Mouse (Mus musculus): Measurements from ENCODE around the gene Rassf3. TPM values are rescaled to one million over a fixed set of nuclear protein-coding genes. Genes with fewer than 3 reads are reported as not detected.

The Rassf3 gene
- polyA plus RNA-seq, 1 experiment from 2014 or later = 14.8 TPM

- Histone ChIP-seq H3K27me3 (ENCODE audit: insufficient read depth, low read length) (no peaks in the 10 kb centered on the region), H3K27ac (ENCODE audit: low read length) (peak overlapping the region; percentile 71), H3K4me1 (ENCODE audit: insufficient read depth, low read length) (peaks cover 39% of the 10 kb centered on the region), H3K9me3 (ENCODE audit: low read length) (no peaks in the 10 kb centered on the region), H3K9ac (replicated peaks; ENCODE audit: low read length) (peak overlapping the region; percentile 66), H3K4me3 (ENCODE audit: low read length) (peak overlapping the region; percentile 46), H3K36me3 (ENCODE audit: insufficient read depth, low read length) (no peaks in the 10 kb centered on the region), H3K4me2 (replicated peaks; ENCODE audit: low read depth, low read length) (peak overlapping the region; percentile 74)
- peak; percentile 71 for ATAC-seq (ENCODE audit: low FRiP score, low TSS enrichment)
- WGBS = 25% methylated on average over 35 of the region's 35 CpGs
These were observed 29.1 kb upstream of the Rassf3 start for GRCm38 (mm10) chr10:121504973-121505911.

- Histone ChIP-seq H3K36me3 (ENCODE audit: insufficient read depth, low read length) (no peaks in the 10 kb centered on the region), H3K27me3 (ENCODE audit: insufficient read depth, low read length) (no peaks in the 10 kb centered on the region), H3K9me3 (ENCODE audit: low read length) (no peaks in the 10 kb centered on the region), H3K4me3 (ENCODE audit: low read length) (no peak overlapping the region), H3K9ac (replicated peaks; ENCODE audit: low read length) (no peak overlapping the region), H3K4me2 (replicated peaks; ENCODE audit: low read depth, low read length) (no peak overlapping the region), H3K27ac (ENCODE audit: low read length) (no peak overlapping the region), H3K4me1 (ENCODE audit: insufficient read depth, low read length) (peaks cover 31% of the 10 kb centered on the region)
- ATAC-seq (ENCODE audit: low FRiP score, low TSS enrichment) = no peak
- WGBS = 79% methylated on average over 5 of the region's 5 CpGs
These were observed 25.0 kb upstream of the Rassf3 start for GRCm38 (mm10) chr10:121501160-121501559.

- Histone ChIP-seq H3K4me2 (replicated peaks; ENCODE audit: low read depth, low read length) (no peak overlapping the region), H3K36me3 (ENCODE audit: insufficient read depth, low read length) (no peaks in the 10 kb centered on the region), H3K9ac (replicated peaks; ENCODE audit: low read length) (no peak overlapping the region), H3K27ac (ENCODE audit: low read length) (no peak overlapping the region), H3K9me3 (ENCODE audit: low read length) (no peaks in the 10 kb centered on the region), H3K27me3 (ENCODE audit: insufficient read depth, low read length) (no peaks in the 10 kb centered on the region), H3K4me3 (ENCODE audit: low read length) (no peak overlapping the region), H3K4me1 (ENCODE audit: insufficient read depth, low read length) (peaks cover 21% of the 10 kb centered on the region)
- WGBS = 39% methylated on average over 5 of the region's 5 CpGs
- no peak for ATAC-seq (ENCODE audit: low FRiP score, low TSS enrichment)
These were observed 23.9 kb upstream of the Rassf3 start for GRCm38 (mm10) chr10:121500034-121500433.

GRCm38 (mm10) chr10:121499063-121499462, 22.9 kb upstream of the Rassf3 start:
- no peaks in the 10 kb centered on the region for H3K27me3 ChIP-seq (ENCODE audit: insufficient read depth, low read length)
- H3K9ac ChIP-seq (replicated peaks; ENCODE audit: low read length) = no peak overlapping the region
- H3K4me1 ChIP-seq (ENCODE audit: insufficient read depth, low read length) = peaks cover 14% of the 10 kb centered on the region; the same call in 1 of the 2 replicates
- H3K4me3 ChIP-seq (ENCODE audit: low read length) = no peak overlapping the region
- no peak overlapping the region for H3K27ac ChIP-seq (ENCODE audit: low read length)
- 54% methylated on average over 2 of the region's 2 CpGs for WGBS
- no peaks in the 10 kb centered on the region for H3K36me3 ChIP-seq (ENCODE audit: insufficient read depth, low read length)
- H3K4me2 ChIP-seq (replicated peaks; ENCODE audit: low read depth, low read length) = no peak overlapping the region
- no peak for ATAC-seq (ENCODE audit: low FRiP score, low TSS enrichment)
- no peaks in the 10 kb centered on the region for H3K9me3 ChIP-seq (ENCODE audit: low read length)

GRCm38 (mm10) chr10:121498481-121498904, 22.3 kb upstream of the Rassf3 start:
- H3K36me3 ChIP-seq (ENCODE audit: insufficient read depth, low read length) = no peaks in the 10 kb centered on the region
- H3K4me3 ChIP-seq (ENCODE audit: low read length) = no peak overlapping the region
- H3K9me3 ChIP-seq (ENCODE audit: low read length) = no peaks in the 10 kb centered on the region
- no peak overlapping the region for H3K4me2 ChIP-seq (replicated peaks; ENCODE audit: low read depth, low read length)
- ATAC-seq (ENCODE audit: low FRiP score, low TSS enrichment) = 0 out of 2 replicates have a peak, but pooled peaks have one; percentile 8
- peak overlapping the region; percentile 79 for H3K27ac ChIP-seq (ENCODE audit: low read length)
- H3K4me1 ChIP-seq (ENCODE audit: insufficient read depth, low read length) = peaks cover 14% of the 10 kb centered on the region; the same call in 1 of the 2 replicates
- WGBS = 63% methylated on average over 8 of the region's 8 CpGs
- 0 out of 2 replicates have a peak overlapping the region, but pooled peaks have one; percentile 9 for H3K9ac ChIP-seq (replicated peaks; ENCODE audit: low read length)
- H3K27me3 ChIP-seq (ENCODE audit: insufficient read depth, low read length) = no peaks in the 10 kb centered on the region

- Histone ChIP-seq H3K9ac (replicated peaks; ENCODE audit: low read length) (no peak overlapping the region), H3K27me3 (ENCODE audit: insufficient read depth, low read length) (no peaks in the 10 kb centered on the region), H3K36me3 (ENCODE audit: insufficient read depth, low read length) (no peaks in the 10 kb centered on the region), H3K27ac (ENCODE audit: low read length) (peak overlapping the region; percentile 79), H3K9me3 (ENCODE audit: low read length) (no peaks in the 10 kb centered on the region), H3K4me1 (ENCODE audit: insufficient read depth, low read length) (peaks cover 14% of the 10 kb centered on the region; the same call in 1 of the 2 replicates), H3K4me2 (replicated peaks; ENCODE audit: low read depth, low read length) (no peak overlapping the region), H3K4me3 (ENCODE audit: low read length) (no peak overlapping the region)
- WGBS = 64% methylated on average over 7 of the region's 7 CpGs
- no peak for ATAC-seq (ENCODE audit: low FRiP score, low TSS enrichment)
These were observed 21.8 kb upstream of the Rassf3 start for GRCm38 (mm10) chr10:121497968-121498367.

- no peak overlapping the region for H3K4me2 ChIP-seq (replicated peaks; ENCODE audit: low read depth, low read length)
- no peak overlapping the region for H3K4me3 ChIP-seq (ENCODE audit: low read length)
- no peak overlapping the region for H3K9ac ChIP-seq (replicated peaks; ENCODE audit: low read length)
- H3K27me3 ChIP-seq (ENCODE audit: insufficient read depth, low read length) = no peaks in the 10 kb centered on the region
- no peaks in the 10 kb centered on the region for H3K36me3 ChIP-seq (ENCODE audit: insufficient read depth, low read length)
- H3K27ac ChIP-seq (ENCODE audit: low read length) = no peak overlapping the region
- H3K9me3 ChIP-seq (ENCODE audit: low read length) = no peaks in the 10 kb centered on the region
- 50% methylated on average over 7 of the region's 7 CpGs for WGBS
- peaks cover 14% of the 10 kb centered on the region; the same call in 1 of the 2 replicates for H3K4me1 ChIP-seq (ENCODE audit: insufficient read depth, low read length)
- ATAC-seq (ENCODE audit: low FRiP score, low TSS enrichment) = no peak
These were observed 20.5 kb upstream of the Rassf3 start for GRCm38 (mm10) chr10:121496616-121497015.

GRCm38 (mm10) chr10:121494163-121494425, 17.9 kb upstream of the Rassf3 start:
- ATAC-seq (ENCODE audit: low FRiP score, low TSS enrichment) = no peak
- H3K4me1 ChIP-seq (ENCODE audit: insufficient read depth, low read length) = peaks cover 16% of the 10 kb centered on the region; the same call in 1 of the 2 replicates
- H3K4me2 ChIP-seq (replicated peaks; ENCODE audit: low read depth, low read length) = no peak overlapping the region
- no peaks in the 10 kb centered on the region for H3K27me3 ChIP-seq (ENCODE audit: insufficient read depth, low read length)
- no peak overlapping the region for H3K9ac ChIP-seq (replicated peaks; ENCODE audit: low read length)
- no peak overlapping the region for H3K27ac ChIP-seq (ENCODE audit: low read length)
- WGBS = 91% methylated on average over 2 of the region's 2 CpGs
- H3K9me3 ChIP-seq (ENCODE audit: low read length) = no peaks in the 10 kb centered on the region
- H3K4me3 ChIP-seq (ENCODE audit: low read length) = no peak overlapping the region
- H3K36me3 ChIP-seq (ENCODE audit: insufficient read depth, low read length) = no peaks in the 10 kb centered on the region

GRCm38 (mm10) chr10:121493374-121494162, 17.4 kb upstream of the Rassf3 start:
- 66% methylated on average over 9 of the region's 9 CpGs for WGBS
- Histone ChIP-seq H3K4me1 (ENCODE audit: insufficient read depth, low read length) (peaks cover 19% of the 10 kb centered on the region; the same call in 1 of the 2 replicates), H3K9ac (replicated peaks; ENCODE audit: low read length) (no peak overlapping the region), H3K36me3 (ENCODE audit: insufficient read depth, low read length) (no peaks in the 10 kb centered on the region), H3K27ac (ENCODE audit: low read length) (no peak overlapping the region), H3K4me2 (replicated peaks; ENCODE audit: low read depth, low read length) (no peak overlapping the region), H3K9me3 (ENCODE audit: low read length) (no peaks in the 10 kb centered on the region), H3K27me3 (ENCODE audit: insufficient read depth, low read length) (no peaks in the 10 kb centered on the region), H3K4me3 (ENCODE audit: low read length) (no peak overlapping the region)
- ATAC-seq (ENCODE audit: low FRiP score, low TSS enrichment) = no peak
